Mouse (Mus musculus) C2C12 (cell line): ENCODE data around the gene Gpha2. TPM values are rescaled to one million over a fixed set of nuclear protein-coding genes. Genes with fewer than 3 reads are reported as not detected.

Experiments used
- H3K27me3 ChIP-seq: one replicate; pipeline ENCODE4 v1.6.1; 2011; ENCODE audit not compliant: control insufficient read depth, insufficient read depth, insufficient read length
- H3K36me3 ChIP-seq: one replicate; pipeline ENCODE4 v1.6.1; 2011; ENCODE audit not compliant: control insufficient read depth, insufficient read depth
- H3K4me3 ChIP-seq: one replicate; pipeline ENCODE4 v1.5.1; 2011; ENCODE audit warnings: mild to moderate bottlenecking, control low read depth; ENCODE audit not compliant: poor library complexity, insufficient read depth, severe bottlenecking
- H3K79me2 ChIP-seq: one replicate; pipeline ENCODE4 v1.6.1; 2011; ENCODE audit not compliant: control insufficient read depth, insufficient read depth
- H3K79me3 ChIP-seq: one replicate; pipeline ENCODE4 v1.6.1; 2011; ENCODE audit warnings: low read depth, control low read depth
- H3ac ChIP-seq: one replicate; pipeline ENCODE3; 2011; ENCODE audit warnings: low read depth; ENCODE audit not compliant: control insufficient read depth, insufficient read length
- CEBPB ChIP-seq: IDR thresholded peaks from one replicate; pipeline ENCODE4 v1.6.1; 2011; ENCODE audit warnings: low read depth, mild to moderate bottlenecking, control low read depth, moderate library complexity
- CTCF ChIP-seq: IDR thresholded peaks from one replicate; pipeline ENCODE4 v1.5.1; 2011; ENCODE audit not compliant: control insufficient read depth, insufficient read depth, insufficient read length
- FOSL1 ChIP-seq: IDR thresholded peaks from one replicate; pipeline ENCODE4 v1.8.0; 2011; ENCODE audit warnings: mild to moderate bottlenecking, low read length; ENCODE audit not compliant: poor library complexity, insufficient read depth, severe bottlenecking
- MAX ChIP-seq: IDR thresholded peaks from one replicate; pipeline ENCODE4 v1.6.1; 2011; ENCODE audit warnings: mild to moderate bottlenecking, control low read depth
- MYOD1 ChIP-seq: IDR thresholded peaks from one replicate; pipeline ENCODE4 v1.6.1; 2011; ENCODE audit warnings: low read depth; ENCODE audit not compliant: control insufficient read depth, insufficient read length
- MYOG ChIP-seq: IDR thresholded peaks from one replicate; pipeline ENCODE4 v1.6.1; 2011; ENCODE audit not compliant: control insufficient read depth, insufficient read length; ENCODE audit errors: extremely low read depth
- USF1 ChIP-seq: IDR thresholded peaks from one replicate; pipeline ENCODE4 v1.6.1; 2011; ENCODE audit warnings: low read depth, mild to moderate bottlenecking, control low read depth, moderate library complexity
- polyA plus RNA-seq: library from polyadenylated mRNA; unstranded; fragments of >200 nt; fragmentation: generic; extraction: Trizol; gene quantifications from one replicate; pipeline ENCODE4 v1.2.1, GENCODE M21; 2012; ENCODE audit warnings: missing spikeins

Gpha2 gene
- polyA plus RNA-seq, 1 experiment, result 0.13 TPM

GRCm38 (mm10) chr19:6262222-6262621 lies 36.0 kb downstream of the Gpha2 start:
- H3K36me3 ChIP-seq, result peaks cover 16% of the 10 kb centered on the region
- no peaks in the 10 kb centered on the region for H3K79me2 ChIP-seq
- no peak overlapping the region for H3K4me3 ChIP-seq
- no peak overlapping the region for H3ac ChIP-seq
- TF ChIP-seq MYOG, result no peak
- TF ChIP-seq CTCF, result peak; percentile 95
- no peaks in the 10 kb centered on the region for H3K79me3 ChIP-seq
- H3K27me3 ChIP-seq, result no peaks in the 10 kb centered on the region

- TF ChIP-seq CEBPB (no peak), FOSL1 (no peak), CTCF (no peak), MYOD1 (no peak), USF1 (no peak), MAX (no peak), MYOG (no peak)
- H3K36me3 ChIP-seq, result peaks cover 15% of the 10 kb centered on the region
- no peak overlapping the region for H3ac ChIP-seq
- H3K79me2 ChIP-seq, result no peaks in the 10 kb centered on the region
- no peak overlapping the region for H3K4me3 ChIP-seq
- H3K27me3 ChIP-seq, result no peaks in the 10 kb centered on the region
- no peaks in the 10 kb centered on the region for H3K79me3 ChIP-seq
Measured at GRCm38 (mm10) chr19:6262839-6263433, 36.8 kb downstream of the Gpha2 start.

GRCm38 (mm10) chr19:6264200-6264599 lies 38.0 kb downstream of the Gpha2 start:
- TF ChIP-seq FOSL1 (no peak), CTCF (no peak), MYOD1 (no peak), CEBPB (no peak), MYOG (no peak), MAX (no peak), USF1 (no peak)
- Histone ChIP-seq H3K79me2 (no peaks in the 10 kb centered on the region), H3K36me3 (peaks cover 11% of the 10 kb centered on the region), H3K79me3 (no peaks in the 10 kb centered on the region), H3ac (no peak overlapping the region), H3K4me3 (no peak overlapping the region), H3K27me3 (no peaks in the 10 kb centered on the region)

GRCm38 (mm10) chr19:6264945-6265344 lies 38.8 kb downstream of the Gpha2 start:
- Histone ChIP-seq H3K4me3 (no peak overlapping the region), H3K79me2 (no peaks in the 10 kb centered on the region), H3K79me3 (no peaks in the 10 kb centered on the region), H3K36me3 (peaks cover 11% of the 10 kb centered on the region), H3ac (no peak overlapping the region), H3K27me3 (no peaks in the 10 kb centered on the region)
- TF ChIP-seq CEBPB (no peak), MAX (no peak), CTCF (no peak), MYOD1 (no peak), USF1 (no peak), MYOG (no peak), FOSL1 (no peak)

- Histone ChIP-seq H3K27me3 (no peaks in the 10 kb centered on the region), H3K36me3 (peaks cover 10% of the 10 kb centered on the region), H3K79me2 (no peaks in the 10 kb centered on the region), H3K4me3 (no peak overlapping the region), H3ac (no peak overlapping the region), H3K79me3 (no peaks in the 10 kb centered on the region)
- TF ChIP-seq CEBPB, result no peak
- no peak for TF ChIP-seq MYOD1
- no peak for TF ChIP-seq CTCF
- no peak for TF ChIP-seq MAX
- no peak for TF ChIP-seq FOSL1
- no peak for TF ChIP-seq MYOG
- no peak for TF ChIP-seq USF1
Measured at GRCm38 (mm10) chr19:6265727-6266182, 39.6 kb downstream of the Gpha2 start.
